Mouse (Mus musculus) fibroblast of lung, adult 2 months (primary cell): ENCODE results near the gene Disp1.

Experiments used
- DNase-seq: peaks from one replicate; pipeline ENCODE4 v3.0.0-alpha.2; 2011; ENCODE audit warnings: low read depth

The Disp1 gene

GRCm38 (mm10) chr1:183123725-183124124 lies 97.6 kb downstream of the Disp1 start:
- no peak for DNase-seq

- DNase-seq: no peak
Observed at GRCm38 (mm10) chr1:183120341-183120923, 100.9 kb downstream of the Disp1 start.

- no peak for DNase-seq
Observed at GRCm38 (mm10) chr1:183117827-183118825, 103.2 kb downstream of the Disp1 start.

- no peak for DNase-seq
Observed at GRCm38 (mm10) chr1:183116946-183117826, 104.1 kb downstream of the Disp1 start.

- no peak for DNase-seq
Observed at GRCm38 (mm10) chr1:183116441-183116840, 104.9 kb downstream of the Disp1 start.

GRCm38 (mm10) chr1:183115076-183115475 lies 106.2 kb downstream of the Disp1 start:
- no peak for DNase-seq

GRCm38 (mm10) chr1:183114554-183114953 lies 106.8 kb downstream of the Disp1 start:
- no peak for DNase-seq

- DNase-seq: peak; percentile 39
Observed at GRCm38 (mm10) chr1:183113546-183113945, 107.8 kb downstream of the Disp1 start.

GRCm38 (mm10) chr1:183107476-183107875 lies 113.8 kb downstream of the Disp1 start:
- no peak for DNase-seq

- DNase-seq: no peak
Observed at GRCm38 (mm10) chr1:183104696-183105095, 116.6 kb downstream of the Disp1 start.

GRCm38 (mm10) chr1:183102775-183103174 lies 118.5 kb downstream of the Disp1 start:
- no peak for DNase-seq

- no peak for DNase-seq
Observed at GRCm38 (mm10) chr1:183102153-183102552, 119.2 kb downstream of the Disp1 start.

GRCm38 (mm10) chr1:183101371-183101770 lies 120.0 kb downstream of the Disp1 start:
- no peak for DNase-seq

GRCm38 (mm10) chr1:183100245-183100644 lies 121.1 kb downstream of the Disp1 start:
- DNase-seq: no peak

- DNase-seq: no peak
Observed at GRCm38 (mm10) chr1:183099686-183100085, 121.6 kb downstream of the Disp1 start.

GRCm38 (mm10) chr1:183097606-183098005 lies 123.7 kb downstream of the Disp1 start:
- DNase-seq: no peak

GRCm38 (mm10) chr1:183095454-183096088 lies 125.8 kb downstream of the Disp1 start:
- DNase-seq: no peak

GRCm38 (mm10) chr1:183092296-183092695 lies 129.0 kb downstream of the Disp1 start:
- DNase-seq: no peak

GRCm38 (mm10) chr1:183091203-183091602 lies 130.1 kb downstream of the Disp1 start:
- DNase-seq: no peak

GRCm38 (mm10) chr1:183088661-183089060 lies 132.7 kb downstream of the Disp1 start:
- DNase-seq: no peak

GRCm38 (mm10) chr1:183086843-183087242 lies 134.5 kb downstream of the Disp1 start:
- no peak for DNase-seq
